Mouse (Mus musculus) retina, embryonic 14.5 days (tissue): ENCODE data around the gene Cstb.

Source experiments
- DNase-seq: peaks from one replicate; pipeline ENCODE4 v3.0.0-alpha.2; 2015; ENCODE audit warnings: low spot score

The Cstb gene

DNA sequence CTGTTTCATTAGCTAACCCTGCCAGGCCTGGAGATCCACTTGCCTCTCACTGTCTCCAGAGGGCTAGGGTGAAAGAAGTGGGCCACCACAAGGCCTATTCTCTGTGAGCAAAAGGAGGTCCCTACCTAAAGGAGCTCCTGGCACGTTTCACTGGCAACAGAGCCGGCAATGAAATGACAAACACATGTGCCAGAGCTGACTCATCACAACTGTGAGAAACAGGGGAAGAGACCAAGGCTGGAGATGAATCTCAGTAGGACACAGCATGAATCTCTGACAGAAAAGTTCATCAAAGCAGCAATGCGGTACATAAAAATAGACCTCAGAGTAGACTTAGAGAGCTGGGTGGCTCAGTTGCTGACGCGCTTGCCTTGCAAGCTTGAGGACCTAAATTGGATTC is 7.6 kb upstream of the Cstb start:
- no peak for DNase-seq

GRCm38 (mm10) chr10:78418791-78419190 is 6.7 kb upstream of the Cstb start:
- DNase-seq: no peak

DNA sequence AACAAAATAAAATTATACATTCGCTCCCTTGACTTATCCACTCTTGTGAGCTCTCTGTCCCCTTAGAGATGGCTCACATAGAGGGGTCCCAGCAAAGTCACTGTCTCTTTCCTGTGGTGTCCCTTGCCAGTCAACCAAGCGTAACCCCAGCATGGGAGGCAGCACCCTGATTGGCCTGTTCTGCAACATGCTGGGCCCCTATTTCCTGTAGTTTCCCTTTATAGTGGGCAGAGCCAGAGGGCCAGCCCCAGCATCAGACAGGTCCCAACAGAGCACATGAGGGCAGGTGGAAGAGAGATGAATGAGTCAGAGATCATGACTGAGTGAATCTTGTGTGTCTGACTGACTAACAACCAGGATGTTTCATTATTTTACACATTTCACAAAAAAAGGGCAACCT is 4.5 kb upstream of the Cstb start:
- DNase-seq: no peak

DNA sequence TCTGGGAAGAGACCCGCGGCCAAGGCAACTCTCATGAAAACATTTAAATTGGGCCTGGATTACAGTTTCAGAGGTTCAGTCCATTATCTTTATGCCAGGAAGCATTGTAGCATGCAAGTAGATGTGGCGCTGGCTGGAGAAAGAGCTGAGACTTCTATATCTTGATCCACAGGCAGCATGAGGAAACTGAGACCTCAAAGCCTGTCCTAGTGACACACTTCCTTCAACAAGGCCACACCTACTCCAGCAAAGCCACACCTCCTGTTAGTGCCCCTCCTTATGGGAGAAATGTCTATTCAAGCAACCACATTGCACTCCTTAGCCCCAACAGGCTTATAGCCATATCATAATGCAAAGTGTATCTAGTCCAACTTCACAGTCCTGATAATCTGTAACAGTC is 2.9 kb upstream of the Cstb start:
- DNase-seq: no peak

DNA sequence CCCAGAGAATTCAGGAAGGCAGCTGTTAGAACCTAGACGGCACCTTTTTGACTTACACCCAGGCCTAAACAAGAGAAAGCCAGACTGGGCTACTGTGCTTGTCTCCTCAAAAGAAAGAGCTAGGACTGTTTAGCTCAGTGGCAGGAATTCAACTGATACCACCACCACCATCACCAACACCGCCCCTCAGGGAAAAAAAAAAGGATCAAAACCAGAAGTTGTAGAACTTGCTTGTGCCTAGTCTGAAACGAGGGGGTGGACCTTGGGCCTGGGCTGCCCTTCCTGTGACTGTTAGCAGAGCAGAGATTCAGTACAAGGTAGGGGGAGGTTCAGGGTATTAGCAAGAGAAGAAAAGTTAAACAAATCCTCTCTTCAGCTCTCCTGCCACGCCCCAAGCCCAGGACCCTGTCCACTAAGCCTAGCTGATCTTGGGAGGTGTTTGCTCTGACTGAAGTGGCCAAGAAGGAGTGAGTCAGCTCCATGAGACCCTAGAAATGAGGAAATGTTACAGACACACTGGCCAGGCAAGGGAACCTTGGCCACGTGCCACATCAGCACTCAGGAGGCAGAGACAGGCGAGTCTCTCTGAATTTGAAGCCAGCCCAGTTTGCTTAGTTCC is 757 bp downstream of the Cstb start:
- peak; percentile 10 for DNase-seq

GRCm38 (mm10) chr10:78428070-78428469 is 2.6 kb downstream of the Cstb start:
- no peak for DNase-seq

DNA sequence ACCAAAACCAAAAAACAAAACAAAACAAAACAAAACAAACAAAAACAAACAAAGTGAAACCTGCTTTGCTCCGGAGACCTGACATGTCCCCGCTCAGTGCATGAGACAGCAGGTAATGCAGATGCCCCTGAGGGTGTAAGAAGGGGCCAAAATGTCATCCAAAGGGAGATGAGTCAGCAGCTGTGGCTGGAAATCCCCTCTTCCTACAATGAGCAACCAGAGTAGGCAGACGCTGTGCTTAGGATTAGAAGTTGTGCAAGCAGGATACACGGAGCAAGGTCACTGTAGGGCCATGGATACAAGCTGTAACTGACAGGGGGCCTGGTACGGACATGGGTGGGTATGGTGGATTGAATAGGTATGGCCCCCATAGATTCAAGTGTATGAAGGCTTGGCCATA is 3.7 kb downstream of the Cstb start:
- DNase-seq: no peak

DNA sequence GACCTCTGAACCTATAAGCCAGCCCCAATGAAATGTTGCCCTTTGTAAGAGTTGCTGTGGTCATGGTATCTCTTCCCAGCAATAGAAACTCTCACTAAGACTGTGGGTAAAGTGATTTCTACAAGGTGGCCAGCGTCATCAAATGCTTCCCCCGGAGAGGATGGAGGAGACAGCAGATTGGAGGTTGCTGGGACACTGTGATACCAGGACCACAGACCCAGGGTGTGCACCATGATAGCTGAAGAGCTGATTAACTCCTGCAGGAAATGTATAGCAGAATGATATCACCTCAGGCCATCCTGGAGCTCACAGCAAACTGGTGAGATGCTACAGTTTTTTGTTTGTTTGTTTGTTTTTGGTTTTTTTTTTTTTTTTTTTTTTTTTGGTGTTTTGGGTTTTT is 4.3 kb downstream of the Cstb start:
- no peak for DNase-seq

DNA sequence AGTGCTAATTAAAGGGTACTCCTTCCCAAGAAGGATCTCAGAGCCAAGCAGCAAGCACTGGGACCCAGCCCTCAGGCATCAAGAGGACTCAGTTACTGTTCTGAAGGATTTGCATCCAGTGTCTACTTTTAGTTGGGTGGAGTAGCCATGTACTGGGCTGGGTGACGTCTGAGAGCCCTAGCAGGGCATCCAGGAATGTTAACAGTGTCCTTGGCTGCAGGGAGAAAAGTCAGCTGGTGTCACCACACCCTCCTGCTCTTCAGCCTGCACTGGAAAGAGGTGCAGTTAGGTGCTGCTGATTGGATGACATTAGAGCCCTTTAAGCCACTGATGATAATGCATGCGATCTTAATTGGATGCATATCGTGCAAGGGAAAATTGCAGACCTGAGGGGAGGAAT is 7.4 kb downstream of the Cstb start:
- no peak for DNase-seq

DNA sequence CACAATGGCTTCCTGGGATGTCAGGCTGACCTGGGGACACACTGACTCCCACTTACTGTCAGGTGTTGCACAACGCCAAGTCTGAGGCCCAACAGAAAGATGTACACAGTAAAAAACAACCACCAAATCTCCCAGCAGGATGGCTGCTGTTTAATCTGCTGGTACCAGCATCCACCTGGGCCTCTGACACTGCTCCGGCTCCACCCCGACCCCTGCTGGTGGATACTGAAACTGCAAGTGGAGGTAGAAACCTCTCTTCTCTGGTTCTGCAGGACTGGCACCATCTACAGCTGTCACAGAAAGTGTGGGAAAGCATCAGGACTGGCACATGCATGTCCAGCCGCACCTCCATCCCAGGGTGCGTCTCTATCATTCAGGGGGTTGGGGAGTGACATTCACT is 12.6 kb downstream of the Cstb start:
- DNase-seq: peak; percentile 86

GRCm38 (mm10) chr10:78439550-78439949 is 14.1 kb downstream of the Cstb start:
- peak; percentile 61 for DNase-seq

GRCm38 (mm10) chr10:78439990-78440389 is 14.5 kb downstream of the Cstb start:
- DNase-seq: no peak

DNA sequence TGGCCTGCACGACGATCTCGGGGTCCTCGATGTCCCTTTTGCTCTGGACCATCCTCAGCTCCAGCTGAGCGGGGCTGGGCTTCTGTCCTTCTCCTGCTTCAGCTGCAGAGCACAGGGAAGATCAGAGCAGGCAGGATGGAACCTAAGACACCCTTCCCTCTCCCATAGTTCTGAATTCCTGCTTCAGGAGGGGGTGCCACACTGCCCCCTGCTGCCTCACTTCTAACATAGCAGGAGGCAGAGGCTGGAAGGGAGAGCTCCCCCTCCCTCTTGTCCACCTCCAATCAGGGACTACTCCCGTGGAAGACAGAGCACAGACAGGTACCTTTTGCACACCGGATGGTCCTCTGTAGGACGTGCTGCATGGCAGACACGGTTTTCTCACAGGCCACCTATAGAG is 15.3 kb downstream of the Cstb start:
- no peak for DNase-seq

- no peak for DNase-seq
Measured at GRCm38 (mm10) chr10:78441606-78442005, 16.1 kb downstream of the Cstb start.

- DNase-seq: no peak
Measured at GRCm38 (mm10) chr10:78442292-78442691, 16.8 kb downstream of the Cstb start.

GRCm38 (mm10) chr10:78446195-78446594 is 20.7 kb downstream of the Cstb start:
- no peak for DNase-seq

GRCm38 (mm10) chr10:78447396-78447795 is 21.9 kb downstream of the Cstb start:
- DNase-seq: no peak

GRCm38 (mm10) chr10:78450761-78451160 is 25.3 kb downstream of the Cstb start:
- no peak for DNase-seq

DNA sequence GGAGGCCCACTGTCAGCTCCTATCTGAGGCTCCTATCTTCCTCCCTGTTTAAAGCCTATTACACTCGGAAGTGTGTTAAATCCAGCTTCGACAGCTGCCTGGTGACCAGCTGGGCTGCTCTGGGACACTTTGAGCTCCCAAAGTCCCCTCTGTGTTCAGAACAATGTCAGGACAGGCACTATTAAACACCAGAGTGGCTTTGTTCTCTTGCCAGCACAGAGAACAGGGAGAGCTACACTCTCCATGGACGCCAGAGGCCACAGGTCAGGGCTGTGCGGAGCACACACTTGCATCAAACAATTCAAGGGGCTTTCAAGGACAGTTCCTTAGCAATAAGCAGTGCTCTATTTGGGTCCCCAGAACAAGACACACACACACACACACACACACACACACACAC is 27.2 kb downstream of the Cstb start:
- DNase-seq: no peak

GRCm38 (mm10) chr10:78456696-78457095 is 31.2 kb downstream of the Cstb start:
- DNase-seq: no peak

- DNase-seq: no peak
Measured at GRCm38 (mm10) chr10:78457495-78458347, 32.3 kb downstream of the Cstb start.

DNA sequence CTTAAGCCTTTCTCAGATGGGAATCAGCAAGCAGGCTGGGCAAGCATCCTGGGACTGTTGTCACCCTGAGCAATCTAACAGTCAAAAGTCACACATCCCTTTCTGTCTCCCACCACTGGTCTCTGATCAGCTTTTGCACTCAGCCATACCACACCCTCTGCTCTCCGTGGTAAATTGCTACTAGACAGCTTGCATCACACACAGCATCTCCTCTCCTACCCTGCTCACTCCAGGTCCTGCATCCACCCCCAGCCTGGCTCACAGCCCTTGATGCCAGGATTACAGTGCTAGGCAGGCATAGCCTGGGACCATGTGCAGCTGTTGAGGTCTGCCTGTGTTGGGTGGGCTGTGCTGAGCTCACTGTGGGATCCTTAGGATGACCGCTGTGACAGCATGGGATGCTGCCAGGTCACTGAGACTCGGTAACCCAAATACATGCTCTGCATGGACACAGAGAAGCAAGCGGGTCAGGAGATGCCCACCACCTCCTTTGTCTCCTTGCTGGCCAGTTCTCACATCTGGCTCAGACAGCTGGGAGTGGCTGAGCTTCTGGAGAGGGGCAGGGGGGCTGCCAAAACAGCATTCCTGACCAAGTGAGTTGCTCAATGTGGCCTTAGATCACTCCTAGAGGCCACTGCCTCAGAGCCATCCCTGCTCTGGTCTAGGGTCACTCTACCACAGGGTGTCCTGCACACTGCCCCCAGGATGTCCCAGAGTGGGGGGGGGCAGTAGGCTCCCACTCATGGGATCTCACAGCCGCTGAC is 33.1 kb downstream of the Cstb start:
- DNase-seq: no peak

DNA sequence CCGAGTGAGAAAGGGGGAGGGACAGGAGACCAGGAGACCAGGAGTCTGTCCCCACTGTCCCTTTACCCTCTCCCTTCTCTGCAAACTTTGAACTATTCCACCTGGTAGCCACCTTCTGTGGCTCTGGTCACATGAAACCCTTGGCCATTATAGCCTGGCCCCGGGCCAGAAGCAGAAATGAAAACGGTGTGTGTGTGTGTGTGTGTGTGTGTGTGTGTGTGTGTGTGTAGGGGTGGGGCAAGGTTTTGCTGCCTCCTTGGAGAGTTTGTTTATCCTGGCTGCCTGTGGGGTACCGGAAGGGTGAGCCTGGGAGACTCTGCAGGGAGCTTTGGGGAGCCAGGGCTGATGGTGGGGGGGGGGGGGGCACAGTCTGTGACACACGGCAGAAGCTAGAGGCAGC is 35.0 kb downstream of the Cstb start:
- DNase-seq: no peak
